Mouse (Mus musculus): ENCODE results near the gene Mvb12a.

Gene Mvb12a

GRCm38 (mm10) chr8:71542632-71543343, at the start of gene Mvb12a:
Mvb12a (plus strand) TSS chr8:71542922.
- peak; percentile 100 for DNase-seq (ENCODE audit: low read depth, low spot score)

GRCm38 (mm10) chr8:71495039-71495438, 47.7 kb upstream of the Mvb12a start:
- peak; percentile 91 for DNase-seq (ENCODE audit: low read depth, low spot score)

- no peak for DNase-seq (ENCODE audit: low read depth, low spot score)
These were observed 46.9 kb upstream of the Mvb12a start for GRCm38 (mm10) chr8:71495811-71496210.

- peak; percentile 70 for DNase-seq (ENCODE audit: low read depth, low spot score)
These were observed 46.2 kb upstream of the Mvb12a start for GRCm38 (mm10) chr8:71496481-71496880.

GRCm38 (mm10) chr8:71497077-71497645, 45.6 kb upstream of the Mvb12a start:
- peak; percentile 74 for DNase-seq (ENCODE audit: low read depth, low spot score)

GRCm38 (mm10) chr8:71497881-71498501, 44.7 kb upstream of the Mvb12a start:
- no peak for DNase-seq (ENCODE audit: low read depth, low spot score)

GRCm38 (mm10) chr8:71498816-71499690, 43.7 kb upstream of the Mvb12a start:
- DNase-seq (ENCODE audit: low read depth, low spot score): no peak

- no peak for DNase-seq (ENCODE audit: low read depth, low spot score)
These were observed 38.4 kb upstream of the Mvb12a start for GRCm38 (mm10) chr8:71504349-71504748.

GRCm38 (mm10) chr8:71505326-71505725, 37.4 kb upstream of the Mvb12a start:
- no peak for DNase-seq (ENCODE audit: low read depth, low spot score)

GRCm38 (mm10) chr8:71505979-71506378, 36.7 kb upstream of the Mvb12a start:
- DNase-seq (ENCODE audit: low read depth, low spot score): peak; percentile 69

GRCm38 (mm10) chr8:71507589-71508104, 35.1 kb upstream of the Mvb12a start:
- DNase-seq (ENCODE audit: low read depth, low spot score): peak; percentile 96

GRCm38 (mm10) chr8:71509316-71509715, 33.4 kb upstream of the Mvb12a start:
- DNase-seq (ENCODE audit: low read depth, low spot score): no peak

- DNase-seq (ENCODE audit: low read depth, low spot score): no peak
These were observed 31.1 kb upstream of the Mvb12a start, which contains the start of gene Plvap for GRCm38 (mm10) chr8:71511644-71512043. Plvap (minus strand) TSS chr8:71511752.

- DNase-seq (ENCODE audit: low read depth, low spot score): no peak
These were observed 29.5 kb upstream of the Mvb12a start for GRCm38 (mm10) chr8:71513018-71513754.

GRCm38 (mm10) chr8:71515043-71515442, 27.7 kb upstream of the Mvb12a start:
- DNase-seq (ENCODE audit: low read depth, low spot score): no peak

GRCm38 (mm10) chr8:71516786-71517185, 25.9 kb upstream of the Mvb12a start:
- no peak for DNase-seq (ENCODE audit: low read depth, low spot score)

- DNase-seq (ENCODE audit: low read depth, low spot score): peak; percentile 83
These were observed 23.5 kb upstream of the Mvb12a start for GRCm38 (mm10) chr8:71519037-71519825.

GRCm38 (mm10) chr8:71521634-71522033, 21.1 kb upstream of the Mvb12a start:
- DNase-seq (ENCODE audit: low read depth, low spot score): peak; percentile 96

- no peak for DNase-seq (ENCODE audit: low read depth, low spot score)
These were observed 17.3 kb upstream of the Mvb12a start, which contains the start of gene Ccdc194 for GRCm38 (mm10) chr8:71525226-71526050. Ccdc194 (minus strand) TSS chr8:71525711.
